In genomic region chr11:54355564-54355955, GRCm38 (mm10) we compare ENCODE assay signal across 35 mouse cellular contexts. TPM values are rescaled to one million over a fixed set of nuclear protein-coding genes. Genes with fewer than 3 reads are reported as not detected.
DNase-seq lines count a peak whose midpoint lies in the region; TF ChIP-seq lines count a peak whose summit lies in the region.
"Had no signal": no experiment of that assay in that cellular context is flagged by ENCODE, and none has a peak within 500 bp of the region (broad histone marks: within the 10 kb centered on the region; RNA-seq: fewer than 3 reads in every experiment).

No protein-coding gene starts in this region.

- H3K27me3 ChIP-seq in MEL (ENCODE audit: control insufficient read depth in 1 of 2, insufficient read depth in 2 of 2, low read length in 2 of 2), result no peaks in the 10 kb centered on the region
- H3K27me3 ChIP-seq: CH12.LX; embryonic facial prominence, embryonic 12.5 days; embryonic facial prominence, embryonic 15.5 days; heart, embryonic 12.5 days; heart, embryonic 15.5 days; hindbrain, embryonic 13.5 days; intestine, embryonic 15.5 days had no signal

- no peak overlapping the region for H3K9ac ChIP-seq in MEL (ENCODE audit: control insufficient read depth, low read depth, low read length, poor library complexity, severe bottlenecking)
- H3K9ac ChIP-seq: embryonic facial prominence, embryonic 12.5 days; embryonic facial prominence, embryonic 15.5 days; forebrain, postnatal 0 days; heart, embryonic 12.5 days; heart, embryonic 15.5 days; hindbrain, embryonic 13.5 days; intestine, embryonic 15.5 days had no signal

- TF ChIP-seq CTCF in MEL (IDR thresholded peaks at IDR 0.05 in 2 of 3, conservative IDR thresholded peaks at IDR 0.05 in 1 of 3; ENCODE audit: control insufficient read depth in 1 of 3, insufficient read depth in 1 of 3, low read depth in 2 of 3, low read length in 3 of 3, poor library complexity in 1 of 3, severe bottlenecking in 1 of 3), result no peak

- peaks cover 0 to 5% of the 10 kb centered on the region in 2 experiments; a peak in 1 of 4 replicates for H3K36me3 ChIP-seq in MEL (ENCODE audit: control insufficient read depth in 1 of 2, insufficient read depth in 2 of 2, low read length in 2 of 2)
- H3K36me3 ChIP-seq: embryonic facial prominence, embryonic 12.5 days; embryonic facial prominence, embryonic 15.5 days; G1E; heart, embryonic 12.5 days; heart, embryonic 15.5 days; hindbrain, embryonic 10.5 days; intestine, embryonic 15.5 days had no signal

- TF ChIP-seq RAD21 in MEL (IDR thresholded peaks at IDR 0.05; ENCODE audit: low read depth, low read length), result no peak

- DNase-seq in testis, postnatal 14 days (ENCODE audit: low spot score), result peak; percentile 24
- DNase-seq in testis, postnatal 10 days (ENCODE audit: low spot score), result no peak
- DNase-seq in MEL (ENCODE audit: low read depth, low spot score) (peak; percentile 23), ZHBTc4 (ENCODE audit: low read depth, low spot score) (peak; percentile 71)
- DNase-seq in urinary bladder, postnatal 10 days (ENCODE audit: low spot score), result no peak
- DNase-seq in gastrocnemius, adult 18-20 months (ENCODE audit: low spot score), result no peak
- no peak for DNase-seq in cerebellum, adult 18-20 months
- DNase-seq: adrenal gland, adult 8-10 months; adrenal gland, postnatal 36 days; B cell, adult 2 months; cerebellum, adult 2 months; cerebellum, adult 9-11 months; cerebellum, postnatal 25 days; forebrain, postnatal 0 days; gastrocnemius, postnatal 25 days; heart, adult 18-20 months; heart, postnatal 10 days; heart, postnatal 36 days had no signal

- no peak for TF ChIP-seq EP300 in MEL (IDR thresholded peaks at IDR 0.05; ENCODE audit: low read depth in 1 of 2, low read length in 2 of 2)

- H3K4me3 ChIP-seq in MEL (ENCODE audit: control insufficient read depth in 1 of 2, insufficient read depth in 1 of 2, low read depth in 2 of 2, low read length in 2 of 2), result no peak overlapping the region
- H3K4me3 ChIP-seq: embryonic facial prominence, embryonic 12.5 days; embryonic facial prominence, embryonic 15.5 days; heart, embryonic 12.5 days; heart, embryonic 15.5 days; hindbrain, embryonic 10.5 days; hindbrain, embryonic 13.5 days; intestine, embryonic 15.5 days had no signal

- TF ChIP-seq POLR2A in MEL (IDR thresholded peaks at IDR 0.05; ENCODE audit: control insufficient read depth in 1 of 2, insufficient read depth in 1 of 2, low read depth in 1 of 2, low read length in 2 of 2, poor library complexity in 1 of 2), result no peak

- H3K4me1 ChIP-seq in MEL (ENCODE audit: control insufficient read depth in 1 of 2, insufficient read depth in 2 of 2, low read length in 2 of 2), result peaks cover 0 to 7% of the 10 kb centered on the region in 2 experiments; a peak in 2 of 4 replicates
- H3K4me1 ChIP-seq: embryonic facial prominence, embryonic 15.5 days; heart, embryonic 12.5 days; heart, embryonic 15.5 days; intestine, embryonic 15.5 days had no signal

- no peak overlapping the region for H3K27ac ChIP-seq in MEL (ENCODE audit: control insufficient read depth, low read depth, low read length)
- H3K27ac ChIP-seq: embryonic facial prominence, embryonic 12.5 days; embryonic facial prominence, embryonic 15.5 days; heart, embryonic 15.5 days; hindbrain, embryonic 10.5 days; hindbrain, embryonic 13.5 days; intestine, embryonic 15.5 days had no signal

- no peaks in the 10 kb centered on the region for H3K79me2 ChIP-seq in MEL (ENCODE audit: control insufficient read depth, insufficient read depth, low read length, poor library complexity)

- H3K9me3 ChIP-seq in MEL (replicated peaks; ENCODE audit: insufficient read depth, low read length), result no peaks in the 10 kb centered on the region
- H3K9me3 ChIP-seq: embryonic facial prominence, embryonic 15.5 days; G1E; heart, embryonic 12.5 days; heart, embryonic 15.5 days; hindbrain, embryonic 10.5 days; hindbrain, embryonic 13.5 days; intestine, embryonic 15.5 days had no signal

TF ChIP-seq in MEL, 35 proteins besides CTCF, POLR2A, EP300 and RAD21:
- no peak for TF ChIP-seq BHLHE40 (IDR thresholded peaks at IDR 0.05; ENCODE audit: borderline replicate concordance, low read depth, low read length)
- no peak for TF ChIP-seq ZC3H11A (IDR thresholded peaks at IDR 0.05; ENCODE audit: low read depth, low read length)
- no peak for TF ChIP-seq GATA1 (IDR thresholded peaks at IDR 0.05; ENCODE audit: low read depth, low read length)
- TF ChIP-seq KAT2A (conservative IDR thresholded peaks at IDR 0.05; ENCODE audit: low read depth, low read length), result no peak
- TF ChIP-seq POLR2AphosphoS2 (IDR thresholded peaks at IDR 0.05; ENCODE audit: low read length), result no peak
- no peak for TF ChIP-seq UBTF (IDR thresholded peaks at IDR 0.05; ENCODE audit: borderline replicate concordance, insufficient read depth, low read depth, low read length)
- no peak for TF ChIP-seq MAFK (IDR thresholded peaks at IDR 0.05; ENCODE audit: borderline replicate concordance, low read depth, low read length)
- no peak for TF ChIP-seq CHD1 (IDR thresholded peaks at IDR 0.05; ENCODE audit: low read depth, low read length)
- no peak for TF ChIP-seq TAL1 (IDR thresholded peaks at IDR 0.05; ENCODE audit: low read length)
- no peak for TF ChIP-seq GABPA (IDR thresholded peaks at IDR 0.05; ENCODE audit: low read depth, low read length)
- no peak for TF ChIP-seq NELFE (IDR thresholded peaks at IDR 0.05; ENCODE audit: low read depth, low read length)
- TF ChIP-seq MAZ (IDR thresholded peaks at IDR 0.05; ENCODE audit: low read depth, low read length), result no peak
- TF ChIP-seq HCFC1 (IDR thresholded peaks at IDR 0.05; ENCODE audit: low read depth, low read length), result no peak
- no peak for TF ChIP-seq RCOR1 (IDR thresholded peaks at IDR 0.05; ENCODE audit: low read depth, low read length)
- TF ChIP-seq NRF1 (IDR thresholded peaks at IDR 0.05; ENCODE audit: insufficient read depth, low read depth, low read length, poor library complexity, severe bottlenecking), result no peak
- no peak for TF ChIP-seq POLR2AphosphoS5 (IDR thresholded peaks at IDR 0.05; ENCODE audit: borderline replicate concordance, low read depth, low read length)
- no peak for TF ChIP-seq TBP (IDR thresholded peaks at IDR 0.05; ENCODE audit: low read depth, low read length)
- TF ChIP-seq SMC3 (IDR thresholded peaks at IDR 0.05; ENCODE audit: low read depth, low read length), result no peak
- no peak for TF ChIP-seq MEF2A (IDR thresholded peaks at IDR 0.05; ENCODE audit: extremely low read depth, insufficient replicate concordance, low read depth, low read length, poor library complexity, severe bottlenecking)
- no peak for TF ChIP-seq SIN3A (IDR thresholded peaks at IDR 0.05; ENCODE audit: low read length)
TF ChIP-seq in MEL: peak in this region for 0.

RNA-seq across cellular contexts. Expression of gene Meikin, which starts 14.9 kb away (rescaled TPM):
- total RNA-seq in MEL (2012; rRNA removed), result not detected in 2 replicates
- not detected for polyA plus RNA-seq in MEL (2012; ENCODE audit: insufficient read depth in 1 of 2, insufficient read length in 2 of 2, low read depth in 1 of 2, low replicate concordance in 2 of 2, missing spikeins in 1 of 2)
- total RNA-seq in gastrocnemius, adult 18-20 months (2021), result not detected
- total RNA-seq: adrenal gland, adult 8-10 months; adrenal gland, postnatal 36 days; CH12.LX; common myeloid progenitor, adult 5-6 weeks; forebrain, postnatal 0 days; G1E; gastrocnemius, adult 8-10 months; gastrocnemius, postnatal 25 days; heart, adult 18-20 months; heart, postnatal 10 days; heart, postnatal 36 days had no signal
- polyA plus RNA-seq: activated CD4-positive, CD25-positive, alpha-beta regulatory T cell, adult 4 months; cerebellum, adult 2 months; embryonic facial prominence, embryonic 12.5 days; embryonic facial prominence, embryonic 15.5 days; forebrain, embryonic 11.5 days; forebrain, embryonic 14.5 days; forebrain, postnatal 0 days; frontal cortex, adult 2 months; G1E; gonadal fat pad, adult 2 months; heart, embryonic 12.5 days; heart, embryonic 15.5 days; hindbrain, embryonic 10.5 days; hindbrain, embryonic 13.5 days; hindbrain, embryonic 16.5 days; intestine, embryonic 15.5 days had no signal

RNA-seq across cellular contexts. Expression of gene Acsl6, which starts 52.0 kb away (rescaled TPM):
- total RNA-seq in MEL (2012; rRNA removed), result 3.2 and 7.9 TPM in 2 replicates
- 1 to 10 TPM in 1 of 2 experiments, not detected in 1; 2.8 TPM for polyA plus RNA-seq in MEL (2012; ENCODE audit: insufficient read depth in 1 of 2, insufficient read length in 2 of 2, low read depth in 1 of 2, low replicate concordance in 2 of 2, missing spikeins in 1 of 2)
- total RNA-seq in gastrocnemius, adult 18-20 months (2021), result 10 to 100 TPM; 23.3 to 30.9 TPM
- polyA plus RNA-seq: activated CD4-positive, CD25-positive, alpha-beta regulatory T cell, adult 4 months; G1E had no signal

Comparison
In these comparisons a context has a peak if more than half of its experiments do, and no peak if none do; other contexts are left out.
1. DNase-seq: peak in testis, postnatal 14 days (single experiment), MEL (single experiment) and ZHBTc4 (single experiment); none in testis, postnatal 10 days (single experiment), urinary bladder, postnatal 10 days (single experiment), gastrocnemius, adult 18-20 months (single experiment) and cerebellum, adult 18-20 months (0 of 2).